Mouse (Mus musculus): ENCODE measurements at regions not wholly inside any gene's neighbourhood (a gene's known extent, or its start where the extent isn't known, plus 50 kb on each side); places are given as distances from the start of the nearest gene placed in this dataset.

DNA sequence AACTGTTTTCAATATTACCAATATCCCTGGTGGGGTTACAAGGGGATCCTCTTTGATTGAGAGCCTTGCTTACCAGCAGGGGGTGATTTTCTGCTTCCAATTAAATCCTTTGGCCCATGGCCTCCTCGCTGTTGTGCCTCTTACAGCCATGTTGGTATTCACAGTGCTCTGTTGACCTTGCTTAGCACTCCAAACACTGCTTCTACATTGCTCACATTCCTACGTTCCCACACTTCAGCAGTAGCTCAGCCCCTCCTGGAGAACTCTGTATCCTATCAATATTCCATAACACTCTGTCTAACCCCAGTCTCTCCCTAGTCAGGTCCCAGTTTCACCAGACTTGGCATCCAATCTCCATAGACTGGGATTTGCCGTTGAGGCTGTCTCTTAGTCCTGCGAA is 169.1 kb downstream of the Tmx1 start:
- Histone ChIP-seq H3K4me2 (replicated peaks; ENCODE audit: low read depth, low read length, severe bottlenecking) (no peak overlapping the region), H3K9ac (ENCODE audit: low read depth, low read length, severe bottlenecking) (no peak overlapping the region), H3K36me3 (ENCODE audit: control insufficient read depth, insufficient read depth, low read length) (no peaks in the 10 kb centered on the region), H3K27me3 (ENCODE audit: control insufficient read depth, insufficient read depth, low read length) (no peaks in the 10 kb centered on the region), H3K27ac (replicated peaks; ENCODE audit: low read depth, low read length) (no peak overlapping the region), H3K4me3 (replicated peaks; ENCODE audit: low read length) (no peak overlapping the region), H3K9me3 (ENCODE audit: control insufficient read depth, low read length) (no peaks in the 10 kb centered on the region), H3K4me1 (ENCODE audit: control insufficient read depth, insufficient read depth, low read length) (no peaks in the 10 kb centered on the region; the same call in 1 of the 2 replicates)
- 63% methylated on average over 4 of the region's 4 CpGs for WGBS
- ATAC-seq (ENCODE audit: low FRiP score, low read depth) (no peak), DNase-seq (ENCODE audit: low spot score) (no peak)
- no peak for TF ChIP-seq POLR2A (IDR thresholded peaks at IDR 0.05; ENCODE audit: borderline replicate concordance, extremely low read depth, insufficient read depth, insufficient read length)

DNA sequence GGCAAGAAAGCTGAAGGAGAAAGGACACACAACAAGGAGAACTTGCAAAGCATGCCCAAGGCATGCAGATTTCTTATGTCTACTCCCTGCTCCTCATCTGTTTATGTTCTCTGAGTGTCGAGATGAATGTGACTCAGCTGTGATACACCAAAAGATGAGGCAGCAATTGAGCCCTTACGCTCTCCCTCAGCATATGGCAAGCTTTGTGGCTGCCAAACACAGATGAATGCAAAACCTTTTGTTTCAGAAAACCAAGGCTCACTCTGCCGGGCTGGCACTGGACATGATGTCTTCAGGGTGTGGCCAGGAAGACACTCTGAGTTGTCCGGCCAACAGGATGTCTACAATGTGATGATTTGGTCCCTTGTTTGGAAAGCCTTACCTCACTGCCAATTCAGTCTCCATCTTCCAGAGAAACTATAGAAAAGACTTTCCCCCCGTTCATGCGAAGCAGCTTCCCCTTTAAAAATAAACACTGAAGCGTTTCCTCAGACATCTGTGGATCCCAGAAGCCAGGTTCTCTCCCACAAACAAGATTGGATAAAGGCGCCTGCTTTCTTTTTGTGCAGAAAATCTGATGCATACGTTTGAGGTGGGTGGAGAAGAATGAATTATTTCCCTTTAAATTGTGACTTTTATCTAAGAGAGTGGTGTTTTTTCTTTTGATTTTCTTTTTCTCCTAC is 171.5 kb downstream of the Tmx1 start:
- WGBS, result 64% methylated on average over 9 of the region's 9 CpGs
- H3K9ac ChIP-seq (ENCODE audit: low read depth, low read length, severe bottlenecking), result no peak overlapping the region
- H3K4me1 ChIP-seq (ENCODE audit: control insufficient read depth, insufficient read depth, low read length), result peaks cover 8% of the 10 kb centered on the region
- no peak overlapping the region for H3K27ac ChIP-seq (replicated peaks; ENCODE audit: low read depth, low read length)
- no peaks in the 10 kb centered on the region for H3K36me3 ChIP-seq (ENCODE audit: control insufficient read depth, insufficient read depth, low read length)
- no peak for DNase-seq (ENCODE audit: low spot score)
- H3K4me3 ChIP-seq (replicated peaks; ENCODE audit: low read length), result no peak overlapping the region
- no peak for TF ChIP-seq POLR2A (IDR thresholded peaks at IDR 0.05; ENCODE audit: borderline replicate concordance, extremely low read depth, insufficient read depth, insufficient read length)
- H3K9me3 ChIP-seq (ENCODE audit: control insufficient read depth, low read length), result no peaks in the 10 kb centered on the region
- H3K4me2 ChIP-seq (replicated peaks; ENCODE audit: low read depth, low read length, severe bottlenecking), result no peak overlapping the region
- no peaks in the 10 kb centered on the region for H3K27me3 ChIP-seq (ENCODE audit: control insufficient read depth, insufficient read depth, low read length)
- ATAC-seq (ENCODE audit: low FRiP score, low read depth), result no peak

DNA sequence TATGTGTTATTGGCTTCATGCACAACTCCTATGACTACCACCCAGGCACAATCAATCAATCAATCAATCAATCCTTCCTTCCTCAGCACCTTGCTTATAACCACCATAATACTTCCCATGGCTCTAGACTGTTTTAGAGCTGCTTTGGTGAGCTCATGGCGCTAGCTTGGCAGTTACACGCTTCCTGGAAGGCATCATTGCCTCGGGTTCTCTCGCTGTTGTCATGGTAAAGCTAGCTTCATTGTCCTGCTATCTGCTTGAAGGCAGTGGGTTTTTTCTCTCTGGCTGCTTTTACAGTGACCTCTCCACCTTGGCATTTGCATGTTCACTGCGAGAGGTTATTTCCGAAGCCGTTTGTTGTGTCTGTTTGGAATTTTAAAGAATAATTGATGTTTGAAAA is 174.7 kb downstream of the Tmx1 start:
- no peak overlapping the region for H3K4me3 ChIP-seq (replicated peaks; ENCODE audit: low read length)
- H3K36me3 ChIP-seq (ENCODE audit: control insufficient read depth, insufficient read depth, low read length), result no peaks in the 10 kb centered on the region
- H3K27me3 ChIP-seq (ENCODE audit: control insufficient read depth, insufficient read depth, low read length), result no peaks in the 10 kb centered on the region
- no peak overlapping the region for H3K9ac ChIP-seq (ENCODE audit: low read depth, low read length, severe bottlenecking)
- ATAC-seq (ENCODE audit: low FRiP score, low read depth) (no peak), DNase-seq (ENCODE audit: low spot score) (no peak)
- no peak overlapping the region for H3K27ac ChIP-seq (replicated peaks; ENCODE audit: low read depth, low read length)
- 61% methylated on average over 7 of the region's 7 CpGs for WGBS
- no peaks in the 10 kb centered on the region for H3K9me3 ChIP-seq (ENCODE audit: control insufficient read depth, low read length)
- no peak overlapping the region for H3K4me2 ChIP-seq (replicated peaks; ENCODE audit: low read depth, low read length, severe bottlenecking)
- peaks cover 8% of the 10 kb centered on the region for H3K4me1 ChIP-seq (ENCODE audit: control insufficient read depth, insufficient read depth, low read length)
- TF ChIP-seq POLR2A (IDR thresholded peaks at IDR 0.05; ENCODE audit: borderline replicate concordance, extremely low read depth, insufficient read depth, insufficient read length), result no peak

DNA sequence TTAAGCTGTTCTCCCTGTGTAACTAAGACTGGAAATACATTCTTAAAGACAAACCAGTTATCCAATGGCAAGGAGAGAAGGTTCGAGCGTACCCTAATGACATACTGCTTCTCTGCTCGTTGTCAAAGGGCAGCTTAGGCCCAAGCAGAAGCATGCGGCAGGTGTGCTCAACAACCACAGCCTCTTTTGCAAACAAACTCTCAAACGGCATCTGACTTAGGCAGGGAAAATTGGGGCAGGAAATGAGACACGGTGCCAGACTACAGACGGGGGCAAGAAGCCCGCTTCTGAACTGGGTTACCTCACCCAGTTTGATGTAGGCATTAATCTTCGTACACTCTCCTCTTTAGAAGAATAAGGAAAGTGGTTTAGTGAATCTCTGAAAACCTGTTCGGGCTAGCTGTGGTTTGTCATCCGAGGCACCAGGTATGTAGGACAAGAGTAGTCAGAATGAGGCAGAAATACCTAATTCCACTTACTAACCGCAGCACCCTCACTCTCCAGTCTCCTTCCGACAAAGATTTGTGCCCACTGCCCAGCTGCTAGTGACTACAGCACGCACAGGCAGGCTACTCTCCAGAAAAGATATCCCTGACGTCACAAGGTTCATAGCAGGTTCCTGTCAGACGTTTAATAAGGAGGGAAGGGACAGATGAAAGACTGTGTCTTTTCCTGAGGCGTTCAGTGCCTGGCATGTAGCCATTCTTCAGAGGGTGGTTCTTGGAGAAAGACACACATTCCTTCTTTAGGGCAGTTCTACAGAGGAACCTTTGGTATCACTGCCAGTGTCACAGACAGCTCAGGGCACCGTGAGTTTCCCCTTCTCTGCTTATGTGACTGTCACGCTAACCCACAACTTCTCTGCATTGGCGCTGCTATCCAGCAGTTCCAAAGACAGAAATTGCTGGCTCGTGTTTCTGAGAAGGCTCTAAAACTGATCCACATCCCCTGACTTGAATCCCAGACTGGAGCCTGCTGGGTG is 175.8 kb downstream of the Tmx1 start:
- Histone ChIP-seq H3K9me3 (ENCODE audit: control insufficient read depth, low read length) (no peaks in the 10 kb centered on the region), H3K27me3 (ENCODE audit: control insufficient read depth, insufficient read depth, low read length) (no peaks in the 10 kb centered on the region), H3K4me2 (replicated peaks; ENCODE audit: low read depth, low read length, severe bottlenecking) (no peak overlapping the region), H3K4me3 (replicated peaks; ENCODE audit: low read length) (no peak overlapping the region), H3K4me1 (ENCODE audit: control insufficient read depth, insufficient read depth, low read length) (peaks cover 8% of the 10 kb centered on the region; the same call in 1 of the 2 replicates), H3K9ac (ENCODE audit: low read depth, low read length, severe bottlenecking) (no peak overlapping the region), H3K36me3 (ENCODE audit: control insufficient read depth, insufficient read depth, low read length) (no peaks in the 10 kb centered on the region), H3K27ac (replicated peaks; ENCODE audit: low read depth, low read length) (no peak overlapping the region)
- no peak for ATAC-seq (ENCODE audit: low FRiP score, low read depth)
- peak; percentile 25 for DNase-seq (ENCODE audit: low spot score)
- WGBS, result 31% methylated on average over 21 of the region's 21 CpGs
- no peak for TF ChIP-seq POLR2A (IDR thresholded peaks at IDR 0.05; ENCODE audit: borderline replicate concordance, extremely low read depth, insufficient read depth, insufficient read length)

DNA sequence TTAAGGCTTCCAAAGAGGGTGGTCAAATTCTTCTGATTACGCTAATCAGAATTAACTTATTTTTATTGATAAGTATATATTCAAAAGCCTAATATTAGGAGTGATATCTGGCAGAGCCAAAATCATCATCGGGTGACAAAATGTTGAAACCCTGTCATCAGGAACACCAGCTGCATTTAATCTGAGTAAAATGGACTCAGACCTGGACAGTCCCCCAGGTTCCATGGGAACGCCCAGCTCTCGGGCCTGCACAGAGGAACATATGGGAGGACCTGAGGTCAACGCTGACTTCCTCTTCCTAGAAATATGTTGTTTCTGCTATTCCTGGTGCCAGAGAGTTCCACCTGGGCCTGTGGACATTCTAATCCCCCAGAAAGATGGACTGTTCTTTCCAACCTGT is 176.5 kb downstream of the Tmx1 start:
- H3K9ac ChIP-seq (ENCODE audit: low read depth, low read length, severe bottlenecking), result no peak overlapping the region
- 70% methylated on average over 5 of the region's 5 CpGs for WGBS
- H3K4me1 ChIP-seq (ENCODE audit: control insufficient read depth, insufficient read depth, low read length), result peaks cover 8% of the 10 kb centered on the region; the same call in 1 of the 2 replicates
- H3K27me3 ChIP-seq (ENCODE audit: control insufficient read depth, insufficient read depth, low read length), result no peaks in the 10 kb centered on the region
- no peak overlapping the region for H3K4me3 ChIP-seq (replicated peaks; ENCODE audit: low read length)
- ATAC-seq (ENCODE audit: low FRiP score, low read depth) (no peak), DNase-seq (ENCODE audit: low spot score) (no peak)
- H3K36me3 ChIP-seq (ENCODE audit: control insufficient read depth, insufficient read depth, low read length), result no peaks in the 10 kb centered on the region
- no peak overlapping the region for H3K27ac ChIP-seq (replicated peaks; ENCODE audit: low read depth, low read length)
- no peak overlapping the region for H3K4me2 ChIP-seq (replicated peaks; ENCODE audit: low read depth, low read length, severe bottlenecking)
- TF ChIP-seq POLR2A (IDR thresholded peaks at IDR 0.05; ENCODE audit: borderline replicate concordance, extremely low read depth, insufficient read depth, insufficient read length), result no peak
- no peaks in the 10 kb centered on the region for H3K9me3 ChIP-seq (ENCODE audit: control insufficient read depth, low read length)

Measured in limb, embryonic 14.5 days (tissue).